Mouse (Mus musculus): ENCODE measurements at regions not wholly inside any gene's neighbourhood (a gene's known extent, or its start where the extent isn't known, plus 50 kb on each side); places are given as distances from the start of the nearest gene placed in this dataset.

GRCm38 (mm10) chr8:10857874-10858273, 150.4 kb downstream of the Irs2 start:
- no peak for TF ChIP-seq POLR2A (IDR thresholded peaks at IDR 0.05; ENCODE audit: control insufficient read depth, extremely low read depth, insufficient read depth, low read length, poor library complexity)
- TF ChIP-seq CTCF (IDR thresholded peaks at IDR 0.05; ENCODE audit: borderline replicate concordance, control insufficient read depth, extremely low read depth, insufficient read depth, low read length, poor library complexity): no peak
